Mouse (Mus musculus) layer of hippocampus, postnatal 14 days (tissue): ENCODE measurements around the gene Hnrnpk. TPM values are rescaled to one million over a fixed set of nuclear protein-coding genes. Genes with fewer than 3 reads are reported as not detected.

Source experiments
- microRNA-seq, 2 experiments: library from miRNA; unstranded; fragments of <30 nt; microRNA quantifications; one replicate each; pipeline ENCODE4 v1.2.0; 2021
- total RNA-seq, 2 experiments: library from RNA; stranded (reverse); gene quantifications; 2 replicates each; pipeline ENCODE4 v1.2.3; 2021

The Hnrnpk gene
- total RNA-seq, 2 experiments from 2014 or later = 716 to 724 TPM

Small RNA genes within 50 kb of the gene (microRNA-seq; reads per million reads assigned to microRNA genes)
- gene Mir7-1 = 49.9 to 69.7 reads per million in 2 experiments

Other genes starting within 250 kb of the Hnrnpk start
- 10 to 100 TPM; 27.5 to 27.7 TPM for gene Idnk, start 245.7 kb downstream of the Hnrnpk start, total RNA-seq
- 100 to 1,000 TPM; 135 TPM for gene Ubqln1, start 187.7 kb downstream of the Hnrnpk start, total RNA-seq
- gene Gkap1, start 127.6 kb downstream of the Hnrnpk start, total RNA-seq = 10 to 100 TPM; 21.4 to 22.3 TPM
- gene Kif27, start 44.2 kb downstream of the Hnrnpk start, total RNA-seq = 1 to 10 TPM; 2.0 to 3.6 TPM
- gene 2210016F16Rik, start 18.1 kb downstream of the Hnrnpk start, total RNA-seq = 1 to 10 TPM; 5.7 to 6.3 TPM
- gene Rmi1, start 1.1 kb downstream of the Hnrnpk start, total RNA-seq = 10 to 100 TPM; 16.3 to 16.6 TPM
- gene Slc28a3, start 207.5 kb upstream of the Hnrnpk start, total RNA-seq = under 1 TPM; 0.07 to 0.85 TPM